Mouse (Mus musculus) CH12.LX (cell line): ENCODE data around the gene Nhej1. TPM values are rescaled to one million over a fixed set of nuclear protein-coding genes. Genes with fewer than 3 reads are reported as not detected.
A peak's percentile ranks its signal among the peaks of the same experiment; 100 is the strongest.

ENCODE experiments used
- DNase-seq: peaks from one replicate; pipeline ENCODE4 v3.0.0-alpha.2; 2013; ENCODE audit errors: extremely low read depth
- H3K27ac ChIP-seq: 2 replicates; pipeline ENCODE4 v1.5.1; 2012; ENCODE audit warnings: low read depth, mild to moderate bottlenecking, control low read depth, moderate library complexity; ENCODE audit not compliant: insufficient read depth
- H3K27me3 ChIP-seq: replicated peaks from 2 replicates; pipeline ENCODE3; 2012; ENCODE audit warnings: inconsistent platforms
- H3K36me3 ChIP-seq, 2 experiments: replicated peaks in 1 of 2; 2 replicates each; pipeline versions ENCODE3 to v1.6.1; 2012; ENCODE audit warnings: inconsistent platforms in 1 of 2, low read length in 1 of 2, mild to moderate bottlenecking in 1 of 2, mixed read lengths in 1 of 2, moderate library complexity in 1 of 2; ENCODE audit not compliant: control insufficient read depth in 1 of 2, insufficient read depth in 1 of 2
- H3K4me1 ChIP-seq, 2 experiments: 2 replicates each; pipeline ENCODE4 v1.6.1; 2012; ENCODE audit warnings: inconsistent platforms in 1 of 2, moderate library complexity in 1 of 2; ENCODE audit not compliant: insufficient read depth in 2 of 2, control insufficient read depth in 1 of 2
- H3K4me2 ChIP-seq: 2 replicates; pipeline ENCODE4 v1.6.1; 2012; ENCODE audit warnings: low read depth, mild to moderate bottlenecking, control low read depth; ENCODE audit not compliant: poor library complexity, insufficient read depth, severe bottlenecking
- H3K4me3 ChIP-seq, 3 experiments: fragments of 150-350 bp in 1 of 3; sonication (generic) in 1 of 3; replicated peaks in 1 of 3; 2 replicates each; pipeline versions ENCODE3 to v1.5.1; 2011 to 2012; ENCODE audit warnings: low read depth in 2 of 3, low read length in 2 of 3, mild to moderate bottlenecking in 2 of 3, moderate library complexity in 2 of 3, control low read depth in 1 of 3, improper control_type of control experiment in 1 of 3, inconsistent platforms in 1 of 3, mixed read lengths in 1 of 3; ENCODE audit not compliant: poor library complexity in 1 of 3
- H3K79me2 ChIP-seq: replicated peaks from 2 replicates; pipeline ENCODE4 v1.6.1; 2012; ENCODE audit warnings: mild to moderate bottlenecking, moderate library complexity; ENCODE audit not compliant: control insufficient read depth, poor library complexity, insufficient read depth, severe bottlenecking; ENCODE audit errors: extremely low read depth
- H3K9ac ChIP-seq: 2 replicates; pipeline ENCODE4 v1.6.1; 2012; ENCODE audit warnings: low read depth, mild to moderate bottlenecking, control low read depth, moderate library complexity; ENCODE audit not compliant: insufficient read depth
- H3K9me3 ChIP-seq: replicated peaks from 2 replicates; pipeline ENCODE3; 2012; ENCODE audit warnings: low read length, inconsistent platforms, mixed read lengths
- BHLHE40 ChIP-seq: IDR thresholded peaks from 2 replicates; pipeline ENCODE4 v1.6.1; 2011; ENCODE audit warnings: mild to moderate bottlenecking, low read depth, low read length, improper control_type of control experiment
- CHD1 ChIP-seq: IDR thresholded peaks from 2 replicates; pipeline ENCODE4 v1.6.1; 2012; ENCODE audit warnings: low read depth, low read length, improper control_type of control experiment, inconsistent platforms
- ELF1 ChIP-seq: IDR thresholded peaks from 2 replicates; pipeline ENCODE4 v1.6.1; 2014; ENCODE audit warnings: low read depth, mild to moderate bottlenecking, inconsistent platforms, low read length, improper control_type of control experiment
- GABPA ChIP-seq: IDR thresholded peaks from 2 replicates; pipeline ENCODE4 v1.6.1; 2012; ENCODE audit warnings: low read depth, low read length, improper control_type of control experiment, inconsistent platforms; ENCODE audit not compliant: insufficient replicate concordance
- HCFC1 ChIP-seq: IDR thresholded peaks from 2 replicates; pipeline ENCODE4 v1.6.1; 2012; ENCODE audit warnings: low read depth, mild to moderate bottlenecking, inconsistent platforms, low read length, improper control_type of control experiment
- IRF4 ChIP-seq: IDR thresholded peaks from 2 replicates; pipeline ENCODE4 v1.6.1; 2014; ENCODE audit warnings: low read depth, mild to moderate bottlenecking, inconsistent platforms, low read length, improper control_type of control experiment
- JUND ChIP-seq: conservative IDR thresholded peaks from 2 replicates; pipeline ENCODE4 v1.6.1; 2011; ENCODE audit warnings: low read depth, low read length, improper control_type of control experiment
- KAT2A ChIP-seq: IDR thresholded peaks from 2 replicates; pipeline ENCODE4 v1.6.1; 2012; ENCODE audit warnings: low read length, improper control_type of control experiment, inconsistent platforms; ENCODE audit not compliant: insufficient replicate concordance
- MAFK ChIP-seq: IDR thresholded peaks from 2 replicates; pipeline ENCODE4 v1.6.1; 2011; ENCODE audit warnings: low read length, improper control_type of control experiment; ENCODE audit not compliant: insufficient replicate concordance
- MAX ChIP-seq: IDR thresholded peaks from 2 replicates; pipeline ENCODE4 v1.6.1; 2011; ENCODE audit warnings: low read length, improper control_type of control experiment
- MEF2A ChIP-seq: IDR thresholded peaks from 2 replicates; pipeline ENCODE4 v1.6.1; 2014; ENCODE audit warnings: low read depth, mild to moderate bottlenecking, inconsistent platforms, low read length, improper control_type of control experiment, borderline replicate concordance
- MXI1 ChIP-seq: IDR thresholded peaks from 2 replicates; pipeline ENCODE4 v1.6.1; 2011; ENCODE audit warnings: mild to moderate bottlenecking, low read depth, low read length, improper control_type of control experiment
- MYC ChIP-seq: IDR thresholded peaks from 2 replicates; pipeline ENCODE4 v1.6.1; 2011; ENCODE audit warnings: low read depth, mild to moderate bottlenecking, improper control_type of control experiment, low read length
- PAX5 ChIP-seq: IDR thresholded peaks from 2 replicates; pipeline ENCODE4 v1.6.1; 2012; ENCODE audit warnings: low read length, inconsistent platforms, mixed read lengths
- POLR2A ChIP-seq: IDR thresholded peaks from 2 replicates; pipeline ENCODE4 v1.6.1; 2011; ENCODE audit warnings: low read depth, mild to moderate bottlenecking, improper control_type of control experiment, low read length
- POLR2AphosphoS2 ChIP-seq: IDR thresholded peaks from 2 replicates; pipeline ENCODE4 v1.6.1; 2011; ENCODE audit warnings: low read depth, low read length, improper control_type of control experiment
- RAD21 ChIP-seq: IDR thresholded peaks from 2 replicates; pipeline ENCODE4 v1.6.1; 2011; ENCODE audit warnings: low read depth, mild to moderate bottlenecking, low read length, improper control_type of control experiment, moderate library complexity
- RCOR1 ChIP-seq: conservative IDR thresholded peaks from 2 replicates; pipeline ENCODE4 v1.6.1; 2012; ENCODE audit warnings: low read depth, mild to moderate bottlenecking, inconsistent platforms, low read length, improper control_type of control experiment
- SIN3A ChIP-seq: IDR thresholded peaks from 2 replicates; pipeline ENCODE4 v1.6.1; 2012; ENCODE audit warnings: low read length, improper control_type of control experiment, inconsistent platforms
- SMC3 ChIP-seq: IDR thresholded peaks from 2 replicates; pipeline ENCODE4 v1.6.1; 2011; ENCODE audit warnings: low read depth, low read length, improper control_type of control experiment
- TBP ChIP-seq: conservative IDR thresholded peaks from 2 replicates; pipeline ENCODE4 v1.6.1; 2011; ENCODE audit warnings: low read depth, low read length, improper control_type of control experiment
- TCF12 ChIP-seq: IDR thresholded peaks from 2 replicates; pipeline ENCODE4 v1.6.1; 2014; ENCODE audit warnings: low read depth, mild to moderate bottlenecking, inconsistent platforms, low read length, improper control_type of control experiment
- UBTF ChIP-seq: IDR thresholded peaks from 2 replicates; pipeline ENCODE4 v1.6.1; 2012; ENCODE audit warnings: low read depth, mild to moderate bottlenecking, inconsistent platforms, low read length, improper control_type of control experiment, moderate library complexity
- USF1 ChIP-seq: IDR thresholded peaks from 2 replicates; pipeline ENCODE4 v1.6.1; 2014; ENCODE audit warnings: low read depth, mild to moderate bottlenecking, inconsistent platforms, low read length, improper control_type of control experiment
- ZC3H11A ChIP-seq: IDR thresholded peaks from 2 replicates; pipeline ENCODE4 v1.6.1; 2012; ENCODE audit warnings: low read depth, mild to moderate bottlenecking, inconsistent platforms, low read length, improper control_type of control experiment
- dilution Hi-C: fragments of 300-500 bp; cut with MboI; formaldehyde crosslinking; loops from 2 replicates; pipeline ENCODE4 v1.14.3; 2020; ENCODE audit warnings: low sequenced_read_pairs; ENCODE audit not compliant: extremely low pct_unique_long_range_greater_than_20kb, extremely low pct_ligation_motif_present
- in situ Hi-C: fragments of 300-500 bp; cut with MboI; formaldehyde crosslinking; loops from 3 replicates; pipeline ENCODE4 v1.14.3; 2019; ENCODE audit warnings: low sequenced_read_pairs, low pct_ligation_motif_present, low pct_unique_long_range_greater_than_20kb, mixed read lengths
- polyA plus RNA-seq: library from polyadenylated mRNA; unstranded; fragments of >175 nt; gene quantifications from 2 replicates; pipeline ENCODE4 v1.2.1, GENCODE M21; 2012; ENCODE audit warnings: low read depth; ENCODE audit not compliant: insufficient read length
- total RNA-seq, 2 experiments: library from RNA; depleted of rRNA; stranded (reverse); fragments of 300-350 nt in 1 of 2; fragments of >200 nt in 1 of 2; gene quantifications; 2 replicates each; pipeline ENCODE4 v1.2.3; 2012 to 2014

Gene Nhej1
- total and polyA plus RNA-seq, 3 experiments, result 2.8 to 4.0 (median 3.7) TPM

GRCm38 (mm10) chr1:75141486-75142190, 16.6 kb upstream of the Nhej1 start (continued):
- no peak for TF ChIP-seq MAFK
- peak; percentile 84; the same call in 1 of the 2 replicates for TF ChIP-seq UBTF
- TF ChIP-seq CHD1, result no peak
- TF ChIP-seq HCFC1, result peak; percentile 52
- TF ChIP-seq SMC3, result no peak
- TF ChIP-seq MXI1, result peak; percentile 77
- peak; percentile 63 for TF ChIP-seq BHLHE40
- TF ChIP-seq MEF2A, result 0 out of 2 replicates have a peak, but pooled peaks have one; percentile 8
- TF ChIP-seq ZC3H11A, result no peak
- TF ChIP-seq PAX5, result no peak

DNA sequence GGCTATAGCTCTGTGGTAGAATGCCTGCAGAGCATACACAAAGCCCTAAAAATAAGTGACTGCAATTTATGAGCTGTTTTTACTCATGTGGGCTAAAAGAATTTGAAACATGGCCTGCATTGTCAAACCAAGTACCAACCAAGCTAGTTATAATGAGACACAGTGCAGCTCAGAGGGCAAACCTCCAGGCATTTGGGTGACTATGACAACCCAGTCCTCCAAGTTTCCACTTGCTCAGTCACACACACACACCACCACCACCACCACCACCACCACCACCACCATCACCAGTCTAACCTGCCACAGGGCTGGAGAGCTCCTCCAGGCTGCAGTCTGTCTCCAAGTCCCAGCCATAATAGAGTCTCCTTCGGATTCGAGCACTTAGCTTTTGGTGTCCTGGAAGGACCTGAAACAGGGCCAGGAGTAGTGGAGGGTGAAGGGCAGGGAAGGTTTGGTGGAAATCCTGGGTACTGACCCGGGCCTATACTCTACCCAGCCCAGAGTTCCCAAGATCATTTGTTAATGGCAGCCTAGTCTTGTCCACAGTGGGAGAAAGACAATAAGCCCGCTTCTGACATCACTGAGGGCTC, 15.7 kb upstream of the Nhej1 start:
- H3K36me3 ChIP-seq, result peaks cover 44 to 63% of the 10 kb centered on the region in 2 experiments
- H3K4me3 ChIP-seq, result peak overlapping the region in 2 of 3 experiments; percentile 82 to 93
- peak overlapping the region; percentile 64; the same call in 1 of the 2 replicates for H3K4me2 ChIP-seq
- no peaks in the 10 kb centered on the region for H3K79me2 ChIP-seq
- no peaks in the 10 kb centered on the region for H3K27me3 ChIP-seq
- in situ Hi-C loops, result no loop called here
- peak overlapping the region; percentile 74 for H3K9ac ChIP-seq
- H3K27ac ChIP-seq, result no peak overlapping the region
- no peaks in the 10 kb centered on the region for H3K9me3 ChIP-seq
- dilution Hi-C loops, result no loop called here
- no peak for DNase-seq
- H3K4me1 ChIP-seq, result peaks cover 2 to 30% of the 10 kb centered on the region in 2 experiments; a peak in 2 of 4 replicates
- TF ChIP-seq TBP (no peak), TCF12 (no peak), MXI1 (no peak), POLR2AphosphoS2 (no peak)
- TF ChIP-seq, all 38 proteins: peak for 0

- no peaks in the 10 kb centered on the region for H3K9me3 ChIP-seq
- TF ChIP-seq BHLHE40 (no peak), SIN3A (no peak), ELF1 (no peak), USF1 (no peak), JUND (no peak), PAX5 (no peak), MXI1 (no peak), IRF4 (no peak), KAT2A (no peak), MAFK (no peak), UBTF (no peak), GABPA (no peak), TBP (no peak), RAD21 (no peak), MAX (no peak), RCOR1 (no peak), MYC (no peak), HCFC1 (no peak), POLR2A (no peak)
- no peak overlapping the region for H3K27ac ChIP-seq
- peaks cover 0 to 19% of the 10 kb centered on the region in 2 experiments; a peak in 2 of 4 replicates for H3K4me1 ChIP-seq
- no peaks in the 10 kb centered on the region for H3K27me3 ChIP-seq
- DNase-seq, result no peak
- H3K36me3 ChIP-seq, result peaks cover 30 to 50% of the 10 kb centered on the region in 2 experiments
- H3K4me2 ChIP-seq, result no peak overlapping the region
- dilution Hi-C loops, result no loop called here
- in situ Hi-C loops, result no loop called here
- H3K4me3 ChIP-seq, result no peak overlapping the region
- H3K79me2 ChIP-seq, result no peaks in the 10 kb centered on the region
- H3K9ac ChIP-seq, result no peak overlapping the region
These were observed 13.4 kb upstream of the Nhej1 start for GRCm38 (mm10) chr1:75138448-75138847.
